Mouse (Mus musculus) hindbrain, embryonic 14.5 days (tissue): ENCODE measurements at regions not wholly inside any gene's neighbourhood (a gene's known extent, or its start where the extent isn't known, plus 50 kb on each side); places are given as distances from the start of the nearest gene placed in this dataset.

Experiments
- ATAC-seq: fragments of 200-750 bp; cut with Nextera tagmentation; 2 replicates; pipeline ENCODE4 v1.8.0; 2017; ENCODE audit warnings: moderate number of reproducible peaks, mild to moderate bottlenecking, moderate TSS enrichment, moderate library complexity; ENCODE audit not compliant: low FRiP score
- DNase-seq: peaks from one replicate; pipeline ENCODE4 v3.0.0-alpha.2; 2015; ENCODE audit warnings: low spot score
- H3K27ac ChIP-seq: fragments of 300-500 bp; sonication (generic); 2 replicates; pipeline ENCODE4 v1.5.1; 2014; ENCODE audit warnings: mild to moderate bottlenecking, moderate library complexity
- H3K27me3 ChIP-seq: fragments of 300-500 bp; sonication (generic); 2 replicates; pipeline ENCODE4 v1.6.1; 2014; ENCODE audit warnings: mild to moderate bottlenecking, low read length, mixed read lengths; ENCODE audit not compliant: control insufficient read depth, insufficient read depth
- H3K36me3 ChIP-seq: fragments of 300-500 bp; sonication (generic); replicated peaks from 2 replicates; pipeline ENCODE4 v1.6.1; 2014; ENCODE audit not compliant: control insufficient read depth, insufficient read depth
- H3K4me1 ChIP-seq: fragments of 300-500 bp; sonication (generic); replicated peaks from 2 replicates; pipeline ENCODE4 v1.6.1; 2014; ENCODE audit warnings: antibody characterized with exemption, low read length, mixed read lengths; ENCODE audit not compliant: control insufficient read depth, insufficient read depth
- H3K4me2 ChIP-seq: fragments of 300-500 bp; sonication (generic); replicated peaks from 2 replicates; pipeline ENCODE4 v1.6.1; 2014; ENCODE audit warnings: mild to moderate bottlenecking, moderate library complexity
- H3K4me3 ChIP-seq: fragments of 300-500 bp; sonication (generic); replicated peaks from 2 replicates; pipeline ENCODE4 v1.5.1; 2014; ENCODE audit warnings: mild to moderate bottlenecking, low read length
- H3K9ac ChIP-seq: fragments of 300-500 bp; sonication (generic); 2 replicates; pipeline ENCODE4 v1.6.1; 2014
- H3K9me3 ChIP-seq: fragments of 300-500 bp; sonication (generic); 2 replicates; pipeline ENCODE4 v1.6.1; 2016; ENCODE audit warnings: low read length; ENCODE audit not compliant: control insufficient read depth
- WGBS: fragments of 180-500 bp; shearing (Covaris S2); extraction: QIAGEN DNeasy Blood & Tissue Kit; methylation state at CpG from one replicate; pipeline ENCODE4 v1.1.7; 2014; 5-methylcytosine and 5-hydroxymethylcytosine counted together

DNA sequence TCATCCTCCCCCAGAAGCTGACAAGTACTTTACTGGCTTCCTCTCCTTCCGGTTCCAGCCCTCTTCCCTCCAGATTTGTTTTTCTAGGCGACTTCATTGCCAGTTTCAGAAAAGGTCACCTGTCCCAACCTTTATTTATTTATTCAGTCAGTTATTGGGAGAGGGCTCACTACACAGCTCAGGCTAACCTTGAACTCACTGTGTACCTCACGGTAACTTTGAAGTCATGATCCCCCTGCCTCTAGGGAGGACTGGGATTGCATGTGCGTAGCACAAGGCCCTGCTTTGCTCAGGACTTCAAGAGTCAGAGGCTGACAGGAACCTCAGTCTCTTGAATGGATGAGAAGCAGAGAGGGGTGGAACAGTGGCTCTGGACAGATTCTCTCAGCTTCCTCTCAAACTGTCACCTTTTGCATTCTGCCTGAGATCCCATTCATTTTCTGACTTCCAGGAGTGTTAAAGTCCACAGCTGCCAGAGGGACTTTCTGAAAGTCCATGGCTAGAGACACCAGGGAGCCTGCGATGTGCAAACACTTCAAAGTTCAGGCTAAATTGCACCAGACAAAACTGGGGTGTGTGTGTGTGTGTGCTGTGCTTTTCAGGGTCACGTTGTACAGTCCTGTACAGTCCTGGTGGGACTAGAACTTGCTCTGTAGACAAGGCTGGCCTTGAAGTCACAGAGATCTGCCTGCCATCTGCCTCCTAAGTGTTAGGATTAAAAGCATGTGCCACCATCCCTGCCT, 211.2 kb upstream of the Atp6ap2 start:
- no peaks in the 10 kb centered on the region for H3K4me1 ChIP-seq
- WGBS = 81% methylated on average over 6 of the region's 6 CpGs
- H3K4me3 ChIP-seq = no peak overlapping the region
- no peaks in the 10 kb centered on the region for H3K36me3 ChIP-seq
- DNase-seq = no peak
- H3K9me3 ChIP-seq = no peaks in the 10 kb centered on the region
- no peaks in the 10 kb centered on the region for H3K27me3 ChIP-seq
- no peak overlapping the region for H3K9ac ChIP-seq
- ATAC-seq = no peak
- no peak overlapping the region for H3K4me2 ChIP-seq
- no peak overlapping the region for H3K27ac ChIP-seq

DNA sequence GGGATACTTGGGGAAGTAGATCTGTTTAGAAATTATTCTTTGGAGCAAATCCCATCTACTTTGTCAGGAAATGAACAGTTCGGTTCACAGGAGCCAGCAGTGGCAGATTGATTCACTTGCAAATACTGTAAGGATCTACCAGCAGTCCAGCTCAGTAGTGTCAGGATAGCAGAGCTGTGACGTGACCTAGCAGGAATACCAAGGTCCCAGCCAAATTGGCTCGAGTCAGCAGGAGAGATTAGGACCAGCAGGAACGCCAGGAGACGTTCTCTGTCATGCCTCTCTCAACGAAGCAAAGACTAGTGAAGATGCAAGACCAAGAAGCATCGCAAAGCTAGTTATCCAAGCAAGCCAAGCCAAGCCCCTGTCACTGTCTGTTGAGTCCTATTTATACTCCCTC, 210.2 kb upstream of the Atp6ap2 start:
- no peak for ATAC-seq
- WGBS = 78% methylated on average over 7 of the region's 7 CpGs
- H3K4me1 ChIP-seq = no peaks in the 10 kb centered on the region
- H3K9me3 ChIP-seq = no peaks in the 10 kb centered on the region
- no peaks in the 10 kb centered on the region for H3K27me3 ChIP-seq
- H3K27ac ChIP-seq = no peak overlapping the region
- no peaks in the 10 kb centered on the region for H3K36me3 ChIP-seq
- DNase-seq = no peak
- no peak overlapping the region for H3K9ac ChIP-seq
- no peak overlapping the region for H3K4me3 ChIP-seq
- no peak overlapping the region for H3K4me2 ChIP-seq

DNA sequence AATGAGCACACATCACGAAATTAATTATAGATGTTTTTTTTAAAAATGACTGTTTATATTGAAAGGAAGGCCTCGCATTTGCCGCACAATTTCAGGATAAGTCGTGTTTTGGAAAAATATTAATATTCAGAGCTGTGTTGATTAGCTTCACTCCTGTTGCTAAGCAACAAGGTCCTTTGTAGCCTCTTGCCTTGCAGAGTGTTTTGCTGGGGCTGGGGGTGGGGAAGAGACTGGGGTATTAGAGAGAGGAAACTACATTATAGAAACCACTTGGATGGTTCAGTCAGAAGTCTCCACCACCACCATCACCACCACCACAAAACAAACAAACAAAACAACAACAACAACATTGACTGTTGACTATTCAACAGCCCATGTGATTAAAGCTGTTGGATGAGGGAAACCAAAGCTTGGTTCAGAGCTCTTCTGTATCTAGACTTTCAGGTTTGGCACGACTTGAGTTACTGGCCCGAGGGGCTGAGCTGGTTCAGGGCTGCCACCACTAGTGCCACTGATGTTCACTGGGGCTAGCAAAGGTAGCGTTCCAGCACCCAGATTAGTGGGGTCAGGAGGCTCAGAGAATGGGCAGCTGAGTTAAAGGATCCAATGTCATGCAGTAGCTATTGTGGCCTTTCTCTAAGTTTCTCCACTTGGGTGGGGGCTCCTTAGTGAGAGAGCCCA, 195.3 kb upstream of the Atp6ap2 start:
- no peaks in the 10 kb centered on the region for H3K27me3 ChIP-seq
- ATAC-seq = no peak
- no peaks in the 10 kb centered on the region for H3K9me3 ChIP-seq
- no peak overlapping the region for H3K9ac ChIP-seq
- WGBS = 70% methylated on average over 7 of the region's 7 CpGs
- H3K4me3 ChIP-seq = no peak overlapping the region
- H3K4me2 ChIP-seq = no peak overlapping the region
- DNase-seq = peak; percentile 33
- peak overlapping the region; percentile 54; the same call in 1 of the 2 replicates for H3K27ac ChIP-seq
- H3K36me3 ChIP-seq = no peaks in the 10 kb centered on the region
- 0 out of 2 replicates have a peak, but pooled peaks cover 6% of the 10 kb centered on the region for H3K4me1 ChIP-seq

GRCm38 (mm10) chrX:12409319-12409718, 178.3 kb upstream of the Atp6ap2 start:
- DNase-seq (no peak), ATAC-seq (no peak)
- Histone ChIP-seq H3K9me3 (no peaks in the 10 kb centered on the region), H3K27ac (no peak overlapping the region), H3K4me3 (no peak overlapping the region), H3K27me3 (no peaks in the 10 kb centered on the region), H3K4me1 (no peaks in the 10 kb centered on the region), H3K36me3 (no peaks in the 10 kb centered on the region), H3K4me2 (no peak overlapping the region), H3K9ac (no peak overlapping the region)
- 64% methylated on average over 3 of the region's 3 CpGs for WGBS

GRCm38 (mm10) chrX:12425566-12425965, 162.0 kb upstream of the Atp6ap2 start:
- no peaks in the 10 kb centered on the region for H3K9me3 ChIP-seq
- no peaks in the 10 kb centered on the region for H3K36me3 ChIP-seq
- DNase-seq (no peak), ATAC-seq (no peak)
- H3K9ac ChIP-seq = no peak overlapping the region
- no peak overlapping the region for H3K4me2 ChIP-seq
- H3K27ac ChIP-seq = no peak overlapping the region
- no peak overlapping the region for H3K4me3 ChIP-seq
- no peaks in the 10 kb centered on the region for H3K27me3 ChIP-seq
- H3K4me1 ChIP-seq = no peaks in the 10 kb centered on the region
- WGBS = 88% methylated on average over 6 of the region's 6 CpGs

DNA sequence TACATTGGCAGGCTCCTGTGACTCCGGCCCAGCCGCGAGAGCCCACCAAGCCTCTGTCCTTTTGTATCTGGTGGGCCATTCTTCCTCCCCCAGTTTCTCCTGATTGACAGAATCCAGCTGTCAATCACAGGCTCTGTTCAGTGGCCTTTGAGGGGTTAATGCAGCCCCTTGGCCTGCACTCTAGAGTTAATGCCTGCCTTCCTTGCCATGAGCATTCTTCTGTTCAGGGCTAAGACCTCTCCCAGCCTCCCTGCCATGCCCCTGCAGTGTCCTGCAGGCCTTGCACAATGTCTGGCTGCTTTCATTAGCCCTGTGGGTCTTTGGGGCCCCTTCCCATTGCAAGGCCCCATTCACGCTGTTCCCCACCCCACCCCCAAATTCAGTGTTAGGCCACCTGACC, 160.9 kb upstream of the Atp6ap2 start:
- Histone ChIP-seq H3K27ac (no peak overlapping the region), H3K9ac (no peak overlapping the region), H3K4me2 (no peak overlapping the region), H3K27me3 (no peaks in the 10 kb centered on the region), H3K36me3 (no peaks in the 10 kb centered on the region), H3K4me1 (no peaks in the 10 kb centered on the region), H3K4me3 (no peak overlapping the region), H3K9me3 (no peaks in the 10 kb centered on the region)
- WGBS = 35% methylated on average over 4 of the region's 4 CpGs
- DNase-seq (no peak), ATAC-seq (no peak)

- H3K9me3 ChIP-seq = no peaks in the 10 kb centered on the region
- H3K27me3 ChIP-seq = no peaks in the 10 kb centered on the region
- 93% methylated on average over 2 of the region's 2 CpGs for WGBS
- no peak overlapping the region for H3K9ac ChIP-seq
- ATAC-seq (no peak), DNase-seq (no peak)
- no peak overlapping the region for H3K27ac ChIP-seq
- no peaks in the 10 kb centered on the region for H3K4me1 ChIP-seq
- H3K36me3 ChIP-seq = no peaks in the 10 kb centered on the region
- H3K4me2 ChIP-seq = no peak overlapping the region
- H3K4me3 ChIP-seq = no peak overlapping the region
These were observed 155.3 kb upstream of the Atp6ap2 start for GRCm38 (mm10) chrX:12432289-12432688.

DNA sequence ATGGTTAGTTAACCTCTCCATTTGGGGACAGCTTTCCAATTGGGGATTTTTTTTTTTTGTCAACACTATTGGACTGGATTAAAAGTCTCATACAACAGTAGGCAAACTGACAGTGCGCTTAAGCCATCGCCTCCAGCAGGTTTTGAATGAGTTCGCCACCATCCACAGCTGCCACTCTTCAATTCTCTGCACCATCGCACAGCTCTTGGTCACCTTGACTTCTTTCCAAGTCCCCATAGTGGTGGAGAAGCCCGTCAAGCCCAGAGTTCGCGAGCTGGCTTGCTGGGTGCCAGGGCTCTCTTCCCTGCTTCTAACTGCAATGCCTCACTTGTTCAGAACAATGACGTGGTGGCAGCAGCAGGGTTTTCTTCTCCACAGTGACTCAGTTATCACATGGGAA, 151.9 kb upstream of the Atp6ap2 start:
- no peak for ATAC-seq
- H3K9ac ChIP-seq = no peak overlapping the region
- H3K4me3 ChIP-seq = no peak overlapping the region
- H3K9me3 ChIP-seq = no peaks in the 10 kb centered on the region
- WGBS = 62% methylated on average over 8 of the region's 8 CpGs
- H3K27me3 ChIP-seq = no peaks in the 10 kb centered on the region
- no peaks in the 10 kb centered on the region for H3K36me3 ChIP-seq
- H3K4me2 ChIP-seq = no peak overlapping the region
- H3K27ac ChIP-seq = no peak overlapping the region
- no peak for DNase-seq
- no peaks in the 10 kb centered on the region for H3K4me1 ChIP-seq

GRCm38 (mm10) chrX:12436106-12436505, 151.5 kb upstream of the Atp6ap2 start:
- H3K4me3 ChIP-seq = no peak overlapping the region
- no peaks in the 10 kb centered on the region for H3K27me3 ChIP-seq
- H3K27ac ChIP-seq = no peak overlapping the region
- ATAC-seq (no peak), DNase-seq (peak; percentile 25)
- 33% methylated on average over 7 of the region's 7 CpGs for WGBS
- 0 out of 2 replicates have a peak overlapping the region, but pooled peaks have one; percentile 12 for H3K4me2 ChIP-seq
- no peaks in the 10 kb centered on the region for H3K4me1 ChIP-seq
- H3K9ac ChIP-seq = no peak overlapping the region
- H3K36me3 ChIP-seq = no peaks in the 10 kb centered on the region
- no peaks in the 10 kb centered on the region for H3K9me3 ChIP-seq
